Mouse (Mus musculus): ENCODE measurements around the gene Arid1b. TPM values are rescaled to one million over a fixed set of nuclear protein-coding genes. Genes with fewer than 3 reads are reported as not detected.

Arid1b gene
- polyA plus RNA-seq, 1 experiment from 2014 or later: 12.9 TPM

DNA sequence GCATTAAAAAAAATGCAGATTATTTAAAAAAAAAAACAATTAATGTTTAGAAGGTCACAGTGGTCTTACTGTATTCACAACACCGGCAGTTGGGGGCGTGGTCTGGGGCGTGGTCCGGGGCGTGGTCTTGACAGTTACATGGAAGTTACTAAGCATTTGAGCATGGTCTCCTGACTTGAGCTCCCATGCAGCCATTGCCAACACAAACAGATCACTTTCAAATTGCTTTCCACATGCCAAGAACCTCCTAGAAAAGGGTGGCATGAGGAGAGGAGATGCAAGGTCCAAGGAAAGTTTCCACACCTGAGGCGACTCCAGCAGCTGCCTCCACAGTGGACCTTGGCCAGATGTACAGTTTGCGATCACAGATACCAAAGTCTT is 383.8 kb downstream of the Arid1b start:
- peak overlapping the region; percentile 24; the same call in 1 of the 2 replicates for H3K4me2 ChIP-seq
- ATAC-seq (replicated peaks; ENCODE audit: low FRiP score): no peak
- 29% methylated on average over 7 of the region's 7 CpGs for WGBS

GRCm38 (mm10) chr17:5385694-5386093 is 391.6 kb downstream of the Arid1b start:
- Histone ChIP-seq H3K27me3 (no peaks in the 10 kb centered on the region), H3K27ac (no peak overlapping the region), H3K9me3 (replicated peaks) (no peaks in the 10 kb centered on the region), H3K4me2 (no peak overlapping the region), H3K4me3 (replicated peaks) (no peak overlapping the region), H3K4me1 (no peaks in the 10 kb centered on the region), H3K36me3 (no peaks in the 10 kb centered on the region), H3K9ac (no peak overlapping the region)
- WGBS: 58% methylated on average over 1 of the region's 1 CpGs
- no peak for ATAC-seq (replicated peaks; ENCODE audit: low FRiP score)

More for the DNA sequence above, 383.8 kb downstream of the Arid1b start:
- Histone ChIP-seq H3K4me1 (0 out of 2 replicates have a peak, but pooled peaks cover 5% of the 10 kb centered on the region), H3K27me3 (no peaks in the 10 kb centered on the region), H3K9me3 (replicated peaks) (no peaks in the 10 kb centered on the region), H3K4me3 (replicated peaks) (no peak overlapping the region), H3K9ac (no peak overlapping the region), H3K36me3 (no peaks in the 10 kb centered on the region), H3K27ac (no peak overlapping the region)

- Histone ChIP-seq H3K4me1 (no peaks in the 10 kb centered on the region), H3K9ac (no peak overlapping the region), H3K27me3 (no peaks in the 10 kb centered on the region), H3K9me3 (replicated peaks) (no peaks in the 10 kb centered on the region), H3K36me3 (no peaks in the 10 kb centered on the region), H3K27ac (no peak overlapping the region), H3K4me3 (replicated peaks) (no peak overlapping the region), H3K4me2 (no peak overlapping the region)
- WGBS: 75% methylated on average over 12 of the region's 12 CpGs
- no peak for ATAC-seq (replicated peaks; ENCODE audit: low FRiP score)
Observed at GRCm38 (mm10) chr17:5386885-5387545, 392.9 kb downstream of the Arid1b start.

- ATAC-seq (replicated peaks; ENCODE audit: low FRiP score): no peak
- Histone ChIP-seq H3K9ac (no peak overlapping the region), H3K27me3 (no peaks in the 10 kb centered on the region), H3K9me3 (replicated peaks) (no peaks in the 10 kb centered on the region), H3K4me2 (no peak overlapping the region), H3K36me3 (no peaks in the 10 kb centered on the region), H3K4me1 (no peaks in the 10 kb centered on the region), H3K4me3 (replicated peaks) (no peak overlapping the region), H3K27ac (no peak overlapping the region)
- WGBS: 79% methylated on average over 3 of the region's 3 CpGs
Observed at GRCm38 (mm10) chr17:5388351-5388750, 394.2 kb downstream of the Arid1b start.

- WGBS: 55% methylated on average over 10 of the region's 10 CpGs
- Histone ChIP-seq H3K27me3 (no peaks in the 10 kb centered on the region), H3K4me1 (no peaks in the 10 kb centered on the region), H3K9ac (no peak overlapping the region), H3K9me3 (replicated peaks) (no peaks in the 10 kb centered on the region), H3K36me3 (no peaks in the 10 kb centered on the region), H3K27ac (no peak overlapping the region), H3K4me2 (no peak overlapping the region), H3K4me3 (replicated peaks) (no peak overlapping the region)
- ATAC-seq (replicated peaks; ENCODE audit: low FRiP score): no peak
Observed at GRCm38 (mm10) chr17:5390682-5391081, 396.6 kb downstream of the Arid1b start.

DNA sequence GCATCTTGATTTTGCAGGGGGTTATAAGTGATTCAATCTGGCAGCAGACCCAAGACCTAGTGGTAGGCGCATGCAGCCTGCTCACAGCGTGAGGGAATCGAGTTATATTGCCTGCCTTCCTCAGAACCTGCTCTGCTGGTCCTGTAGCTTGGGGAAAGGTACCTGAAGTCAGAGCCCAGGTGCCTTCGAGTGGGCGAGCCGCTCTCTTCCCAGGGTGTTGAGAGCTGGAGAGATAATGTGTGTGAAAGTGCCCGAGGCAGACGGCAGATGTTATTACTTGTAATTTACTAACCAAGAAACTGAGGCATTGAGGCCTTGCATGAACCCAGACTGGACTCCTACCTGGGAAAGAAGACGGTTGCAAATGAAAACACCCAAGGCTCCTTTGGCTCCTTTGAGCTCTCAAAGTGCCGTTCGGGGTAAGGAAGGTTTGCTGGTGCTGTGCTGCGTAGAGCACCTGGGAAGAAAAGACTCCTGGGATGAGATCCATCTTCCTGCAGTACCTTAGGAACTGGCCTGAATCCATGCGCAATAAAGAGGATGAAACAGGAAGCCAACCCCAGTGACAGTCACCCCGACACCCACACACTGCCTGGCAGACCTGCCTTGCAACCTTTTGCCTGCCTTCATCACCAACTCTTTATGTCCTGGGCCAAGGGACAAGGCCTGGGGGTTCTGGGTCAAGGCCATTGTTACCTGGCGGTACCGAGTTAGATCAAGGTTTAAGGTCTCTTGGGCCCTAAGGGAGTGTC is 401.5 kb downstream of the Arid1b start:
- H3K4me1 ChIP-seq: peaks cover 8% of the 10 kb centered on the region
- no peak overlapping the region for H3K4me3 ChIP-seq (replicated peaks)
- no peak overlapping the region for H3K27ac ChIP-seq
- ATAC-seq (replicated peaks; ENCODE audit: low FRiP score): no peak
- no peak overlapping the region for H3K4me2 ChIP-seq
- H3K27me3 ChIP-seq: peaks cover 11% of the 10 kb centered on the region
- H3K9me3 ChIP-seq (replicated peaks): no peaks in the 10 kb centered on the region
- H3K9ac ChIP-seq: no peak overlapping the region
- 82% methylated on average over 16 of the region's 16 CpGs for WGBS
- no peaks in the 10 kb centered on the region for H3K36me3 ChIP-seq

DNA sequence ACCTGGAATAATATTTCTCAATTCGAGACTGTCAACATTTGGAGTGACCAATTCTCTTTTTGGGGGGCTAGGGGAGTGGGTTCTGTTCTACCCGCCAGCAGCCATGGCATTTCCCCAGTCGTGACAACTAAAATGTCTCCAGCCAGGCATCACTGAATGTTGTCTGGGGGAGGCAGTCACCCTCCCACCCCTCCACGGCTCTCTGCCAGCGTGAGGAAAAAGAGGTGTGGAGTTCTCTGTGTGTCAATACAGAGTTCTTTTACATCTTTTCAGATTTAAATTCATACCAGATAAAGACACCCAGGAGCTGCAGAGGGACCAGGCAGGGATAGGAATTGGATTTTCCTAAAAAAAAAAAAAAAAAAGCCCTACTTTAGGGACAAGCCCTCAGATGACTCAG is 402.1 kb downstream of the Arid1b start:
- Histone ChIP-seq H3K4me2 (no peak overlapping the region), H3K27me3 (peaks cover 11% of the 10 kb centered on the region), H3K9ac (no peak overlapping the region), H3K4me3 (replicated peaks) (no peak overlapping the region), H3K4me1 (peaks cover 8% of the 10 kb centered on the region), H3K36me3 (no peaks in the 10 kb centered on the region), H3K9me3 (replicated peaks) (no peaks in the 10 kb centered on the region), H3K27ac (no peak overlapping the region)
- WGBS: 64% methylated on average over 5 of the region's 5 CpGs
- ATAC-seq (replicated peaks; ENCODE audit: low FRiP score): no peak
